Mouse (Mus musculus): Measurements from ENCODE around the gene Defb13.
"Not testable (repeated sequence)": the region's sequence is repeated elsewhere in the genome, so short reads cannot be mapped to it uniquely, and the experiment has no call there.

Gene Defb13

DNA sequence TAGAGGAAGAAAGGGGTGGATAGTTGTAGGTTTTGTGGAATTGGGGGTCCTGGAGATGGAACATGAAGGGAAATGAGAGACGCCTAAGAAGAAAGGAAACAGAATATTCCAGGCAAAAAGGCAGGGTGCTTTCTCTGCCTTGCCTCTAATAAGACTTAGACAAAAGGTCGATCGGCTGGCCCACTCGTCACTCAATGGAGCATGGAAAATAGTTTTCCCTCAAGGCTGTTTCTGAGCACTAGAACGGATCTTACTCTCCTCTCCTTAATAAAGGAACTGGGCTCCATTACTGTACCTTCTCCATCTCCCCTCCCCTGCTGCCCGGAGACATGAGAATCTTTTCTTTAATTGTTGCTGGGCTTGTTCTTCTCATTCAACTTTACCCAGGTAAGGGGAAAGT is at the start of gene Defb13:
Defb13 (plus strand) TSS at position 301 of the 400 bp plus-strand sequence.
- ChIA-PET CTCF (no interaction called here), POLR2A (no interaction called here)

GRCm38 (mm10) chr8:21906290-21906689 is 40.3 kb upstream of the Defb13 start, which contains the start of gene Defb11:
Defb11 (minus strand) TSS chr8:21906412.
- CTCF ChIA-PET, POLR2A ChIA-PET: not testable (repeated sequence)

DNA sequence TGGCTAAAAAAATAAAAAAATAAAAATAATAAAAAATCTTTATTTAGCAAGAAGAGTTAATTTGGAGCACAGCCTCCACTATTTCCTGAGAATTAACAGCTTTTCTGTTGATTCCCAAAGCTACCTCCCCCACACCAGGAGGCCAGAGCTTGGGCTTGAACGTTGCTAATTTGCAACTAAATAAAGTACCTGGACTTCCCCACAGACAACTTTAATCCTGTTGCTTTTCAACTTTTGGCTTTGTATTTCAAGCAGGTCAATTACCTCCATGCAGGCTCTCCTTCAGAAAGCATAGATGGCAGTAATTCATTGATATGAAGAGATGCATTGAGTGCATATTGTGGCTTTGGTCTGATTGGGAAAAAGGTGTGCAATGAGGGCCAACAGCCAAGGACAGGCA is 34.6 kb upstream of the Defb13 start:
- ChIA-PET CTCF (no interaction called here), POLR2A (no interaction called here)

- POLR2A ChIA-PET = no interaction called here
- CTCF ChIA-PET = no interaction called here
Measured at GRCm38 (mm10) chr8:21912554-21912953, 34.0 kb upstream of the Defb13 start.

DNA sequence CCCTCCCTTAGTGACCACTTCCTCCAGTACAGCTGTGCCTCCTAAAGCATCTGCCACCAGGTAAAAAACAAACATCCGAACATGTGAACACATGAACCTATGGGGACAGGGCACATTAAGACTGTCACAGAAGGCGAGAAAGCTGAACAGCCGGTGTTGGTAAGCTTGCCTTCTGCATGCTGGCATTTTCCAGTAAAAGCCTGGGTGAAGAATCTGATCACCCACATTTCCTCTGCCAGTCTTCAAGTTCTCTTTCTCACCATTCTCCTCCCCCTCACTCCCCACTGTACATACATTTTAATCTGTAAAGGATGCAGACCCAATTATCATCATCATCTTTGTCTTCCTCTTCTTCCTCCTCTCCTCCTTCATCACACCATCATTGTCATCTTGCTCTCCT is 30.9 kb upstream of the Defb13 start:
- POLR2A ChIA-PET = interaction anchor here in 1 of 4 experiments (0.6 kb wide), 1 partner anchor 12 kb away, joined by 5 read pairs; no protein-coding TSS in a partner anchor
- CTCF ChIA-PET = no interaction called here

GRCm38 (mm10) chr8:21930754-21931153 is 15.8 kb upstream of the Defb13 start:
- CTCF ChIA-PET, POLR2A ChIA-PET: not testable (repeated sequence)

GRCm38 (mm10) chr8:21932610-21933009 is 14.0 kb upstream of the Defb13 start, which contains the start of gene Defb15:
Defb15 (minus strand) TSS chr8:21932710.
- ChIA-PET POLR2A (no interaction called here), CTCF (no interaction called here)

GRCm38 (mm10) chr8:21938052-21938451 is 8.5 kb upstream of the Defb13 start, which contains the start of gene Defb35:
Defb35 (plus strand) TSS chr8:21938352.
- CTCF ChIA-PET, POLR2A ChIA-PET: not testable (repeated sequence)

GRCm38 (mm10) chr8:21947311-21948017 is 902 bp downstream of the Defb13 start:
- CTCF ChIA-PET = interaction anchor here in 2 of 4 experiments (0.5 to 0.8 kb wide), 2 partner anchors 85 to 177 kb away, joined by 3 read pairs; partner anchors contain the start of gene Nek5 (in 1 of the 2)

GRCm38 (mm10) chr8:21955321-21955720 is 8.8 kb downstream of the Defb13 start:
- POLR2A ChIA-PET = interaction anchor here in 1 of 4 experiments (1.2 kb wide), 1 partner anchor 9 kb away, joined by 3 read pairs; no protein-coding TSS in a partner anchor
- CTCF ChIA-PET = interaction anchor here in 2 of 4 experiments (1.3 kb wide), 2 partner anchors 199 kb away, joined by 3 to 6 read pairs; no protein-coding TSS in a partner anchor

More at GRCm38 (mm10) chr8:21947311-21948017, 902 bp downstream of the Defb13 start:
- POLR2A ChIA-PET = interaction anchor here in 1 of 4 experiments (0.6 to 1.1 kb wide), 2 partner anchors 20 to 79 kb away, joined by 3 read pairs; no protein-coding TSS in a partner anchor

DNA sequence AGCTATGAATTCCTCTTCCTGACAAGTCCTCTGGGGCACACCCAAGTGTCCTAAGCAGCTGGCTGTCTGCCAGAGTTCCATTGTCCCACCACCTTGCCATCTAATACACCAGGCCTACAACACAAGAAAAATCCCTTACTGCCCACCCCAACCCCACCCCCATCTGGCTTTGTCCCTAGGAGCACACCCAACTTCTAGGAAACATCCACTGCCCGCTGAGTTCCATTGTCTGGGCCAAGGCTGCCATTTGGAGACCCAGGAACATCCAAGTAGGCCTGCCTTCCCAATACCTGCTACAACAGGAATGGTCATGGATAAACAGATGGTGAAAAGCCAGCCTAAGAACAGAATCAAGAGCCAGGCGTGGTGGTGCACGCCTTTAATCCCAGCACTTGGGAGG is 9.8 kb downstream of the Defb13 start:
- ChIA-PET POLR2A (interaction anchor here in 2 of 4 experiments (0.5 to 1.2 kb wide), 2 partner anchors 8 to 210 kb away, joined by 3 to 4 read pairs; partner anchors contain the start of gene Nek3 (in 1 of the 2)), CTCF (interaction anchor here in 2 of 4 experiments (1.3 kb wide), 2 partner anchors 200 kb away, joined by 3 to 6 read pairs; no protein-coding TSS in a partner anchor)

DNA sequence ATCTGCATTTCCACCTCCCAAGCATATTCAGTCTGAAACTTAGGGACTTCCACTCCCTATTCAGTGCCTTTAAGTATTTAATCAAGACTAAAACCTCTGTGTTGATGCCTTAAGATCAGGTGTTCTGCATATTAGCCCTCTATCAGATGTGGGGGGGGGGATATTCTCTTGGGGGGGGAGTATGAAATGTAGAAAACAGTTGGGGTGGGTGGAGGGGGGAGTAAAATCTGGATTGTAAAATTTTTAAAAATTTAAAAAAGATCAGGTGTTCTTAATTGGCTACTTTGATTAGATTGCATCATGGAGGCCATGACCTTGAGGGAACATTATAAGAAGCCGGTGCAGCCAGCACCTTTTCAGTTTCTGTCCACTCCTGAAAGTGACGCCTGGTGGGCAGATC is 11.9 kb downstream of the Defb13 start, which contains the start of gene Fam90a1a:
Fam90a1a (plus strand) TSS at position 301 of the 400 bp plus-strand sequence.
- CTCF ChIA-PET = interaction anchor here in 1 of 4 experiments (0.6 kb wide), 2 partner anchors 18 to 38 kb away, joined by 3 to 4 read pairs; no protein-coding TSS in a partner anchor

DNA sequence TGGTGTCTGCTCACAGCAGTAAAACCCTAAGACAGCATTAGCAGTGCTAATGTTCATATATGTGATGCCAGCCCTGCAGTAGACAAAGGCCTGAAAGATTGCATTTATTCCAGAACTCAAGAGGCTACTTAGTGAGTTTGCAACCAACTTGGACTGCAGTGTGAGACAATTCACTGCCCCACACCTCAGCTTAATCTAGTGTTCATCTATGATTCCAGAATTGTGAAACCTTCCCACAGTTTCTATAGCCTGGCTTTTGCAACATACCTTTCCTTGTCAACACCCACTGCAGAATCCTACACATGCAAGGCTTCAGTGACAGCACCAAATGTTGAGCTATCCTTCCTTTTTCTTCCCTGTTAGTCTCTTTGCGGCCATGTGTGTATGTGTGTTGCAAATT is 20.1 kb downstream of the Defb13 start:
- CTCF ChIA-PET = no interaction called here

More for the DNA sequence above, 11.9 kb downstream of the Defb13 start, which contains the start of gene Fam90a1a:
- POLR2A ChIA-PET = no interaction called here

DNA sequence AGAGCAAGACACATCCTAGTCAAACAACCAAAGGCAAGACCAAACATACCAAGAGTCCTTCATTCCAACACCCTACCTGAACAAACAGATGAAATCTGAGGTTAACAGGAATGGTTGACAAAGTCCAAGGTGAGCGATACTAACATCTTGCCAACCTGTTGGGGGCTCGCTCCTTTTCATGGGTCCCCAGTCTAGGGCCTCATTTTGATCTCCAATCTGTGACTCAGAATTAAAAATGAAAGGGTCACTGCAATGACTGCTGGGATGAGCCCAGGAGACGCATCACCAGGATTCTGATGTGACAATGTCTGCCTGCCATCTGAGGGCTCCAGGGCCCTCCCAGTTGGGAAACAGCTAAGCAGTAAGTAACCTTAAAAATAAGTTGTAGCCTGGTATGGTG is 22.9 kb downstream of the Defb13 start, which contains the start of gene Ccdc70:
Ccdc70 (plus strand) TSS at position 301 of the 400 bp plus-strand sequence.
- CTCF ChIA-PET = no interaction called here
- POLR2A ChIA-PET = no interaction called here

More for the DNA sequence above, 20.1 kb downstream of the Defb13 start:
- POLR2A ChIA-PET = no interaction called here

DNA sequence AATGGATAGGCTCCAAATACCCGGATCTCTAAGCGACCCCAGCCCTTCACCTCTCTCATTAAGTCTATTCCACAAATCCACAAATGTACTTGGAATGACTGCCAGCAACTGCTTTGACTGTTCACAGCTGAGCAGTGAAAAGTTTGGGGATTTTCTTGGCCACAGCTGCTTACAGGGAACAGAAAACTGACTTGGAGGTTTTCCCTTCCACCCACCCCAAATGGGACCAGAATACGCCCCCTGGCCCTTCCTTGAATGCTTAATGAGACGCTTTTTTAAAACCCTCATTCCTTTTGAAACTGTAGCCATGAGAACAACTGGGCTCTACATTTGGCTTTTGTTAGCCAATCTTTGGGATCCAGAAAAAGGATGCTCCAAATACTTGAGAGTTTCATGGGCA is 31.6 kb downstream of the Defb13 start:
- ChIA-PET CTCF (interaction anchor here in 1 of 4 experiments (0.7 kb wide), 1 partner anchor 806 kb away, joined by 3 read pairs; no protein-coding TSS in a partner anchor), POLR2A (no interaction called here)

GRCm38 (mm10) chr8:21981664-21982337 is 35.2 kb downstream of the Defb13 start:
- CTCF ChIA-PET = interaction anchor here (0.5 to 1.6 kb wide), 18 partner anchors 9 to 973 kb away, joined by 3 to 14 read pairs (median 3); partner anchors contain the start of gene Nek5 (in 1 of the 4)
- POLR2A ChIA-PET = interaction anchor here in 3 of 4 experiments (1.0 to 1.6 kb wide), 5 partner anchors 20 to 224 kb away, joined by 3 to 6 read pairs (median 4); partner anchors contain the start of genes Alg11 (in 1 of the 3) and Ckap2 (in 1 of the 3)

GRCm38 (mm10) chr8:21992184-21992583 is 45.6 kb downstream of the Defb13 start:
- ChIA-PET POLR2A (no interaction called here), CTCF (interaction anchor here (0.5 to 1.9 kb wide), 16 partner anchors 10 to 630 kb away, joined by 3 to 11 read pairs (median 4); partner anchors contain the start of genes Nek3 (in 2 of the 4), Alg11 (in 1 of the 4), Atp7b (in 1 of the 4) and Nek5 (in 1 of the 4))

DNA sequence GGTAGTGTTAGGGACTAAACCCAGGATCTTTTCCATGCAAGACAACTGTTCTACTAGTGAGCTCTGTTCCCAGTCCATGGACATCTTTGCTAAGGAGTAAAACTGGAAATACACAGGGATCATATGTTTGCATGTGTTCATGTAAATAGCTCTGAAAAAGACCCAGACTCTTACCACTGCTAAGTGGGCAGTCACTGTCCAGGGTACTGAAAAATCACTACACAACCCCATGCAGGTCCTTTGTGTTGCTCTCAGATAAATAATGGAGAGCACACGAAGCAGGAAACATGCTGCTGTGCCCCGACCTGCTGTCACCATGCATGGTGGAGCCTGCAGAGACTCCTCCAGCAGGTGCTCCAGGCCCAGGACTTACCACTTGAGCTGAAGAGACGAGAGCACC is 48.6 kb downstream of the Defb13 start:
- POLR2A ChIA-PET = interaction anchor here in 3 of 4 experiments (0.6 to 0.8 kb wide), 3 partner anchors 10 to 546 kb away, joined by 3 to 6 read pairs (median 5); partner anchors contain the start of gene Nek5 (in 1 of the 3)

More for the DNA sequence above, 48.6 kb downstream of the Defb13 start:
- CTCF ChIA-PET = interaction anchor here in 2 of 4 experiments (0.6 to 1.0 kb wide), 2 partner anchors 13 to 114 kb away, joined by 3 read pairs; no protein-coding TSS in a partner anchor
